Mouse (Mus musculus) liver, adult 2 months (tissue): Measurements from ENCODE around the gene Polr2j. TPM values are rescaled to one million over a fixed set of nuclear protein-coding genes. Genes with fewer than 3 reads are reported as not detected.

ENCODE experiments used
- DNase-seq: peaks from one replicate; pipeline ENCODE4 v3.0.0-alpha.2; 2011; ENCODE audit warnings: low read depth, low spot score; ENCODE audit errors: extremely low read depth
- H3K27ac ChIP-seq: fragments of 200-500 bp; replicated peaks from 2 replicates; pipeline ENCODE4 v1.5.1; 2012; ENCODE audit warnings: low read depth, mild to moderate bottlenecking, control low read depth, inconsistent platforms, low read length; ENCODE audit not compliant: insufficient read depth
- H3K27me3 ChIP-seq: fragments of 200-500 bp; 2 replicates; pipeline ENCODE4 v1.6.1; 2012; ENCODE audit warnings: mild to moderate bottlenecking, moderate library complexity, low read length, inconsistent platforms; ENCODE audit not compliant: control insufficient read depth, insufficient read depth
- H3K36me3 ChIP-seq: fragments of 200-500 bp; 2 replicates; pipeline ENCODE4 v1.6.1; 2012; ENCODE audit warnings: low read length, inconsistent platforms; ENCODE audit not compliant: control insufficient read depth, insufficient read depth
- H3K4me1 ChIP-seq: fragments of 200-500 bp; 2 replicates; pipeline ENCODE4 v1.6.1; 2011; ENCODE audit warnings: low read length; ENCODE audit not compliant: control insufficient read depth, insufficient read depth
- H3K4me3 ChIP-seq: fragments of 200-500 bp; 2 replicates; pipeline ENCODE4 v1.5.1; 2011; ENCODE audit warnings: low read depth, mild to moderate bottlenecking, control low read depth, low read length, moderate library complexity; ENCODE audit not compliant: insufficient read depth
- H3K79me2 ChIP-seq: fragments of 200-500 bp; 2 replicates; pipeline ENCODE4 v1.6.1; 2012; ENCODE audit warnings: inconsistent platforms, mild to moderate bottlenecking, low read length, moderate library complexity; ENCODE audit not compliant: control insufficient read depth, insufficient read depth
- H3K9ac ChIP-seq: fragments of 200-500 bp; 2 replicates; pipeline ENCODE4 v1.6.1; 2012; ENCODE audit warnings: low read depth, mild to moderate bottlenecking, control low read depth, inconsistent platforms, low read length
- CTCF ChIP-seq: fragments of 200-500 bp; IDR thresholded peaks from 2 replicates; pipeline ENCODE4 v1.5.1; 2011; ENCODE audit warnings: low read depth, low read length, control low read depth
- POLR2A ChIP-seq: fragments of 200-500 bp; IDR thresholded peaks from 2 replicates; pipeline ENCODE4 v1.6.1; 2011; ENCODE audit warnings: low read length, control low read depth; ENCODE audit not compliant: insufficient read depth; ENCODE audit errors: extremely low read depth
- WGBS: fragments of 180-500 bp; shearing (Covaris S2); methylation state at CpG from one replicate; pipeline ENCODE4 v1.1.7; 2018; 5-methylcytosine and 5-hydroxymethylcytosine counted together
- polyA plus RNA-seq: library from polyadenylated mRNA; depleted of rRNA; stranded (reverse); fragments of >200 nt; gene quantifications from 2 replicates; pipeline ENCODE4 v1.2.3, GENCODE M21; 2012
- total RNA-seq: library from RNA; depleted of rRNA; stranded (reverse); fragments of >200 nt; gene quantifications from 2 replicates; pipeline ENCODE4 v1.2.3, GENCODE M21; 2014

Gene Polr2j
- total and polyA plus RNA-seq, 2 experiments, result 36.1 to 46.1 TPM

DNA sequence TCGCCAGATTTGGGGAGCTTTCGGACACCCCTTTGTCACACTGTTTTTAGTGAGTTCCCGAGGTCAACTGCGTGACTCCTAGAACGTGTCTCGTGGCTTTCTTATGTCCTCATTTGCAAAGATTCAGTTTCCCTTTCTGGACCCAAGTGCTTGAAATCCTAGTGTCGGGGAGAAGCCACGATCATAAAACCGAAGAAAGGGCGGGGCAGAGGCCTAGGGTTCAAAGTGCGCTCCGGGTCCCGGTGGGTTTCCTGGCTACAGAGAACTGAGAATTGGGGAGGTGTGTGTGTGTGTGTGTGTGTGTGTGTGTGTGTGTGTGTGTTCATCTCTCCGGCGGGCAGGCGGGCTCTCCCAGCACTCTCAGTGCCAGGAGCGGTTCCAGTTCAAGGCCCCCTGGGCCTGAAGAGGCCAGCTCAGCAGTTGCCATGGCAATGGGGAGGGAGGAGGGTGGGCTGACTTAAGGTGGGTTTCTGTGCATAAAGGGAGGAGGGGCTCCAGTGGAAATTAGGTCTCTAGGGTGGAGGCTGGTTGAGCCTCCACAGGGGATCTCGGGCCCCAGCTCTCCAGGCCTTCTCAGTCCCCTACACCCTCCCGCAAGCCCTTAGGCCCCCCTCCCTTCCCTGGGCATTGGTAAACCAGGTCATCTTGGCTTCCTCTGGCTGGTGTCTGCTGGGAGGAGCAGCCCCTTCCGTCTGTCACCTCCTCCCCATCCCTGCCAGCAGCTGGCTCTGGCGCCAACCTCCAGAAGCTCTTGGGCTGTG lies 31.4 kb upstream of the Polr2j start:
- TF ChIP-seq CTCF (no peak), POLR2A (no peak)
- peak; percentile 34 for DNase-seq
- Histone ChIP-seq H3K4me3 (peak overlapping the region; percentile 75), H3K9ac (peak overlapping the region; percentile 25; the same call in 1 of the 2 replicates), H3K36me3 (no peaks in the 10 kb centered on the region), H3K4me1 (peaks cover 2% of the 10 kb centered on the region), H3K27ac (peak overlapping the region; percentile 54; the same call in 1 of the 2 replicates), H3K27me3 (0 out of 2 replicates have a peak, but pooled peaks cover 6% of the 10 kb centered on the region), H3K79me2 (no peaks in the 10 kb centered on the region)
- WGBS, result 35% methylated on average over 20 of the region's 21 CpGs

DNA sequence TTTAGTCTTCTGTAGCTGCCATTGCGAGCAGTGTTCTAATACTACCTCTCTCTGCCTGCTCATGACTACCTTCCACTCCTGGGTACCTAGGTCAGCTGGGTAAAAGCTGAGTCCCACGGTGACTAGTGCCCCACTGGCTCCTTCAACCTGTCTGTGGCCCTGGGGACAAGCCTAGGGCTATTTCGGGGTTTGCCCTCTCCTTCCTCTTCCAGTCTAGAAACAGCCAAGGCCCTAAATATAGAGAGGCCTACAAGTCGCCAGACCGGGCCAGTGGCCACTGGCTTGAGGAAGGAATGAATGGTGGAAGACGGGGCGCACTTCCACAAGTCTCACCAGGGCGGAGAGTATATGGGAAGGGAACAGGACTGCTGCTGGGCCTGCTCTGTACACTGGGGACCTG lies 30.1 kb upstream of the Polr2j start:
- H3K36me3 ChIP-seq, result no peaks in the 10 kb centered on the region
- DNase-seq, result no peak
- H3K79me2 ChIP-seq, result no peaks in the 10 kb centered on the region
- no peak overlapping the region for H3K27ac ChIP-seq
- 0 out of 2 replicates have a peak, but pooled peaks cover 6% of the 10 kb centered on the region for H3K27me3 ChIP-seq
- peaks cover 2% of the 10 kb centered on the region for H3K4me1 ChIP-seq
- TF ChIP-seq CTCF (no peak), POLR2A (no peak)
- H3K4me3 ChIP-seq, result no peak overlapping the region
- H3K9ac ChIP-seq, result no peak overlapping the region
- 84% methylated on average over 8 of the region's 8 CpGs for WGBS

DNA sequence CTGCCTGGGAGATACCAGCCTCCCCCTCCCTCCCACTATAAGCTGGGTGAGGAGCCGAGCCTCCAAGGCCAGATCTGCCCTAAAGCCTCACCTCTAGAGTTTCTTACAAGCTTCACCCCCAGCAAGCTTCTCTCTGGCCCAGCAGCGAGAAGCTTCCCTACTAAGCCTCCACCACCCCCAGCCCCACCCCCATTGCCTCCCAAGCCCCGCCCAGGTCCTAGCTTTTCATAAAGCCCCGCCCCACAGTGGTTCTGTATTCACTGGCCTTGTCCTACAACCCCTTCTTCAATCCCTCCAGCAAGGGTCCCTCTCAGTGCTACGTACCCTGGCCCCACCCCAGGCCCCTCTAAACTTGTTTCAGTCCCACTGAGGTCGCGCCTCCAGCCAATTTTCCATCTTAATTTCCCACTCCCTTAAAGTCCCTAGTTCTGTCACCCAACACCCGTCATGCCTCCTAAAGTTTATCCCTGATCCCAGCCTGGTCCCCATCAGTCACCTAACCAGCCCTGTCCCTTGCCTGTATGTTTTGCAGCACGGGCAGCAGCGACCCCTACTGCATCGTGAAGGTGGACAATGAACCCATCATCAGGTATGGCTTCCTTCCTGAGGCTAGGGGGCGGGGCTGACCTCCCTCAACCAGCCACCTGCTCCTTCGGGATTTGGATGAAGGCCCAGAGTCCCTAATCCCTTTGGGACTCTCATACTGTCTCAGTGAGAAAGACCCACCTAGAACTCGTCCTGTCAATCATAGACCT lies 27.4 kb upstream of the Polr2j start:
- Histone ChIP-seq H3K4me3 (no peak overlapping the region), H3K4me1 (no peaks in the 10 kb centered on the region), H3K9ac (no peak overlapping the region), H3K27ac (no peak overlapping the region), H3K27me3 (0 out of 2 replicates have a peak, but pooled peaks cover 4% of the 10 kb centered on the region), H3K36me3 (no peaks in the 10 kb centered on the region), H3K79me2 (no peaks in the 10 kb centered on the region)
- DNase-seq, result no peak
- WGBS, result 28% methylated on average over 14 of the region's 14 CpGs
- TF ChIP-seq CTCF, result 0 out of 2 replicates have a peak, but pooled peaks have one; percentile 23
- TF ChIP-seq POLR2A, result no peak

DNA sequence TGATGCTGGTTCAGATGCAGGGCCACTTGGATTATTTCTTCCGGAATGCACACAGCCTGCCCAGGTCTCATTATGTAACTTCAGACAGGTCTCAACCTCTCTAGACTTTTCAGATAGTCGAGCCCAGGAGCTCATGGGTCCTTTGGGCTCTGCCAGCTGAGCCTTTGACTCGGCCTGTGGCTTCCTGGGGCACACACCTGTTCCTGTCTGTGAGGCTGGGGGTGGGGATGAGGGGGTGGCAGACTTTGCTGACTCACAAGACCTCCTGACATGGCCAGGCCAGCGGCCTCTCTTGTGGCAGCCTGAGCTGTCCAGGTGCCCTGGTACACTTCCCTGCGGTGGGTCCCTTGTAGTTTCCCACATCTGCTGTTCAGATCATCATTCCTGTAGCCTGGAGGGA lies 24.5 kb upstream of the Polr2j start:
- Histone ChIP-seq H3K27me3 (no peaks in the 10 kb centered on the region), H3K79me2 (no peaks in the 10 kb centered on the region), H3K4me3 (no peak overlapping the region), H3K9ac (no peak overlapping the region), H3K4me1 (no peaks in the 10 kb centered on the region), H3K36me3 (no peaks in the 10 kb centered on the region), H3K27ac (no peak overlapping the region)
- TF ChIP-seq CTCF (no peak), POLR2A (no peak)
- no peak for DNase-seq
- 64% methylated on average over 5 of the region's 5 CpGs for WGBS

DNA sequence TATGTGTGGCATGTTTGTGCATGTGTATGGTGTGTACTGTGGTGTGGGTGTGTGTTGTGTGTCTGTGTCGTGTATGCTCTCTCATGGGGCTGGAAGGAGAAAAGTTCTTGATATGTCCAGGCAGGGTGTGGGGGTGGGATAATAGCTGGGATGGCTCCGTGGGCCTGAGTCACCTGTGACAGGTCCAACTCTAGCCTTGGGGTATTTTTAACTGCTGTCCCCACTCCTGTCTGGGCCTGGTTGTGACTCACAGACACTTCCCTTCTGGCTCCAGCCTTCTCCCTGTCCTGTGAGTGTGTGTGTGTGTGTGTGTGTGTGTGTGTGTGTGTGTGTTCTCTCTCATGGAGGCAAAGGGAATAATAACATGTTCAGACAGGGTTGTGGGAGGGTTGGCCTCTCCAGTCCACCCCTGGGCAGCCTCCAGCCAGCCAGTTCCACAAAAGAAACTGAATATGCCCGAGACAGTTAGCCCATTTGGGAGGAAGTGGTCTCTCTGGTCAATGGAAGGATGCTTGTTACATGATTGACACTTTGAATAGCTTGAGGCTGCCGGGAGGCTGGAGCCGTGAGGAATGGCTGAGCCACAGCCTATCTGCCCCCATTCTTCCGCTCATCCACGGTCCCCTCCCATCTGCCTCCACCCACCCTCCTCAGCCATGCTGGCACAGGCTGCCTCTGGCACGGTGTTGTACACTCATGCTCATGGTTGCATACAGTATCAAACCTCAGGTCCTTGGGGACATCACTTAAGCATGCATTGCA lies 22.0 kb upstream of the Polr2j start:
- H3K79me2 ChIP-seq, result no peaks in the 10 kb centered on the region
- WGBS, result 75% methylated on average over 8 of the region's 8 CpGs
- no peaks in the 10 kb centered on the region for H3K27me3 ChIP-seq
- no peak overlapping the region for H3K9ac ChIP-seq
- DNase-seq, result no peak
- H3K4me1 ChIP-seq, result no peaks in the 10 kb centered on the region
- no peak overlapping the region for H3K4me3 ChIP-seq
- no peak overlapping the region for H3K27ac ChIP-seq
- TF ChIP-seq CTCF (no peak), POLR2A (no peak)
- H3K36me3 ChIP-seq, result no peaks in the 10 kb centered on the region
